Mouse (Mus musculus) testis, adult 2 months (tissue): Measurements from ENCODE around the gene Myo3a. TPM values are rescaled to one million over a fixed set of nuclear protein-coding genes. Genes with fewer than 3 reads are reported as not detected.

Experiments
- H3K27ac ChIP-seq: fragments of 200-500 bp; 2 replicates; pipeline ENCODE4 v1.5.1; 2012; ENCODE audit warnings: low read depth, low read length; ENCODE audit not compliant: control insufficient read depth, insufficient read depth
- H3K27me3 ChIP-seq: fragments of 200-500 bp; 2 replicates; pipeline ENCODE4 v1.6.1; 2012; ENCODE audit warnings: mild to moderate bottlenecking, low read length, moderate library complexity; ENCODE audit not compliant: control insufficient read depth, insufficient read depth
- H3K36me3 ChIP-seq: fragments of 200-500 bp; 2 replicates; pipeline ENCODE4 v1.6.1; 2012; ENCODE audit warnings: mild to moderate bottlenecking, low read length; ENCODE audit not compliant: control insufficient read depth, insufficient read depth
- H3K4me1 ChIP-seq: fragments of 200-500 bp; 2 replicates; pipeline ENCODE4 v1.6.1; 2012; ENCODE audit warnings: low read length; ENCODE audit not compliant: control insufficient read depth, insufficient read depth
- H3K4me3 ChIP-seq: fragments of 200-500 bp; 2 replicates; pipeline ENCODE4 v1.5.1; 2012; ENCODE audit warnings: low read depth, mild to moderate bottlenecking, low read length, moderate library complexity, mixed read lengths; ENCODE audit not compliant: control insufficient read depth
- CTCF ChIP-seq: fragments of 200-500 bp; IDR thresholded peaks from 2 replicates; pipeline ENCODE4 v1.5.1; 2012; ENCODE audit warnings: low read depth, mild to moderate bottlenecking, inconsistent platforms, low read length, moderate library complexity; ENCODE audit not compliant: control insufficient read depth, insufficient read depth, insufficient replicate concordance
- POLR2A ChIP-seq: fragments of 200-500 bp; IDR thresholded peaks from 2 replicates; pipeline ENCODE4 v1.6.1; 2012; ENCODE audit warnings: low read depth, mild to moderate bottlenecking, inconsistent platforms, low read length, moderate library complexity; ENCODE audit not compliant: control insufficient read depth
- polyA plus RNA-seq: library from polyadenylated mRNA; depleted of rRNA; stranded (reverse); fragments of >200 nt; gene quantifications from 2 replicates; pipeline ENCODE4 v1.2.3, GENCODE M21; 2012

The Myo3a gene
- polyA plus RNA-seq, 1 experiment = 0.22 TPM

- Histone ChIP-seq H3K4me3 (no peak overlapping the region), H3K36me3 (no peaks in the 10 kb centered on the region), H3K4me1 (no peaks in the 10 kb centered on the region), H3K27me3 (no peaks in the 10 kb centered on the region), H3K27ac (no peak overlapping the region)
- TF ChIP-seq CTCF (no peak), POLR2A (no peak)
These were observed 421.1 kb downstream of the Myo3a start for GRCm38 (mm10) chr2:22648394-22648793.

DNA sequence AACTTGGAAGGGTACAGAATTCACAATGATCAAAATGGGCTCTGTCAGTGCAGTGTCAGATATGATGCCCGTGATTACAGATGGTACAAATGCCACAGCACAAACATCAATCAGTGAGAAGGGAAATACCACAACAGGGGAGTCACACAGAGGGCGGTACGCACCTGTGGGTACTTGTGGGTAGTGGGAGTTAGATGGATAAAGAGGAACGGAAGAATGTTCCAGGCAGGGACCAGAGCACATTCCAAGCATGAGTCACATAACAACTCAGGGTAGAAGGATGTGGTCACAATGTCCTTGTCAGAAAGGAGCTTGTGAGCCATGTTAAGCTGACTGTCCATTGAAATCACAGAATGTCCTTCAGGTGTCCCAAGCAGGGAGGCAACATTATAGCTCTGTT lies 424.5 kb downstream of the Myo3a start:
- Histone ChIP-seq H3K27ac (no peak overlapping the region), H3K27me3 (no peaks in the 10 kb centered on the region), H3K36me3 (no peaks in the 10 kb centered on the region), H3K4me1 (no peaks in the 10 kb centered on the region), H3K4me3 (no peak overlapping the region)
- TF ChIP-seq POLR2A = no peak
- no peak for TF ChIP-seq CTCF

DNA sequence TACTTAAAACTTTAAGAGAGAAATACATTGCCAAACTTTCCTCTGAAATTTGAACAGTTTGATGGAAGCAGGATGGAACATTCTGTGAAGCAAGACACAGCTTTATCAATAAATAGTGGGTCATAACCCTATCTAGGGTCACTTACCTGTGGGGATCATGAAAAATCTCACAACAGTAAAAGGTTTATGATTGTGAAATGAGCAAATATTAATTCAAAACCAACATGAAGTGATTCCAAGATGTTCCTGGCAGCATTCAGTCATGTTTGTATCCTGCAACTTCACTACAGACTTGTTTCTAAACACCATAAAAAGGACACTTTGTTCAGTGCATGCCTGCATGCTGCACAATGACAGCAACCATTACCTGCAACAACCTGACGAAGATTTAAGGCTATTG lies 436.4 kb downstream of the Myo3a start:
- Histone ChIP-seq H3K27me3 (no peaks in the 10 kb centered on the region), H3K4me1 (no peaks in the 10 kb centered on the region), H3K4me3 (no peak overlapping the region), H3K27ac (no peak overlapping the region), H3K36me3 (no peaks in the 10 kb centered on the region)
- TF ChIP-seq CTCF (no peak), POLR2A (no peak)
